Mouse (Mus musculus) lung, adult 2 months (tissue): ENCODE results near the gene Agr3.

Experiments used
- CTCF ChIP-seq: fragments of 200-500 bp; IDR thresholded peaks from 2 replicates; pipeline ENCODE4 v1.5.1; 2011; ENCODE audit warnings: mild to moderate bottlenecking, low read length, control low read depth; ENCODE audit not compliant: insufficient read depth
- POLR2A ChIP-seq: fragments of 200-500 bp; IDR thresholded peaks from 2 replicates; pipeline ENCODE4 v1.6.1; 2011; ENCODE audit warnings: low read depth, mild to moderate bottlenecking, control low read depth, low read length, borderline replicate concordance; ENCODE audit errors: extremely low read depth

DNA sequence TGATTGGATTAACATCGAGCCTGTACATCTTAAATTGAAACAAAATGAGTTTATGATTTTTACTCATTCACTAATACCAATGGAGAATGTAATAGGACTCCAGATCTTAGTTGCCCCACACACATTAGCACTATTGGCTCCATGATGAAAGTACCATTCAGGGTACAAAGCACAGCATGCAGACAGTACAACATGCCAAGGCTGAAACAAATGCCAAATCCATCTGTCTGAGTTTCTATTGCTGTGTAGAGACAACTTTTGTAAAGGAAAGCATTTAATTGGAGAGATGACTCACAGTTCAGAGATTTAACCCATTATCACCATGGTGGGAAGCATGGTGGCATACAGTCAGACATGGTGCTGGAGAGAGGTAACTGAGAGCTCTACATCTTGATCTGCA lies 7.4 kb upstream of the Agr3 start:
- TF ChIP-seq CTCF (no peak), POLR2A (no peak)
